Mouse (Mus musculus) bone marrow, adult 2 months (tissue): ENCODE measurements at regions not wholly inside any gene's neighbourhood (a gene's known extent, or its start where the extent isn't known, plus 50 kb on each side); places are given as distances from the start of the nearest gene placed in this dataset.

Source experiments
- H3K27ac ChIP-seq: fragments of 200-500 bp; 2 replicates; pipeline ENCODE4 v1.5.1; 2012; ENCODE audit warnings: low read depth, mild to moderate bottlenecking, control low read depth, inconsistent platforms, low read length; ENCODE audit not compliant: control insufficient read depth, poor library complexity, insufficient read depth
- H3K4me1 ChIP-seq: fragments of 200-500 bp; 2 replicates; pipeline ENCODE4 v1.6.1; 2011; ENCODE audit warnings: low read length; ENCODE audit not compliant: control insufficient read depth, insufficient read depth
- H3K4me3 ChIP-seq: fragments of 200-500 bp; replicated peaks from 2 replicates; pipeline ENCODE3; 2011; ENCODE audit warnings: mild to moderate bottlenecking, low read depth, low read length, control low read depth; ENCODE audit not compliant: control insufficient read depth
- CTCF ChIP-seq: fragments of 200-500 bp; IDR thresholded peaks from 2 replicates; pipeline ENCODE4 v1.5.1; 2011; ENCODE audit warnings: low read length, control low read depth; ENCODE audit not compliant: control insufficient read depth, insufficient read depth
- POLR2A ChIP-seq: fragments of 200-500 bp; IDR thresholded peaks from 2 replicates; pipeline ENCODE4 v1.6.1; 2011; ENCODE audit warnings: low read depth, mild to moderate bottlenecking, control low read depth, low read length, borderline replicate concordance; ENCODE audit not compliant: control insufficient read depth
- WGBS: fragments of 180-500 bp; shearing (Covaris S2); methylation state at CpG from one replicate; pipeline ENCODE4 v1.1.7; 2018; 5-methylcytosine and 5-hydroxymethylcytosine counted together

GRCm38 (mm10) chr3:103445852-103446251 lies 129.2 kb upstream of the Syt6 start:
- TF ChIP-seq CTCF (no peak), POLR2A (no peak)
- no peak overlapping the region for H3K4me3 ChIP-seq
- H3K27ac ChIP-seq = no peak overlapping the region
- no peaks in the 10 kb centered on the region for H3K4me1 ChIP-seq
- WGBS = 85% methylated on average over 8 of the region's 8 CpGs

GRCm38 (mm10) chr3:103449851-103450250 lies 125.2 kb upstream of the Syt6 start:
- H3K4me1 ChIP-seq = no peaks in the 10 kb centered on the region
- no peak overlapping the region for H3K27ac ChIP-seq
- no peak overlapping the region for H3K4me3 ChIP-seq
- 79% methylated on average over 7 of the region's 7 CpGs for WGBS
- TF ChIP-seq CTCF (no peak), POLR2A (no peak)

- Histone ChIP-seq H3K4me1 (no peaks in the 10 kb centered on the region), H3K4me3 (no peak overlapping the region), H3K27ac (no peak overlapping the region)
- 82% methylated on average over 3 of the region's 3 CpGs for WGBS
- TF ChIP-seq CTCF = no peak
- TF ChIP-seq POLR2A = no peak
Observed at GRCm38 (mm10) chr3:103451971-103452370, 123.1 kb upstream of the Syt6 start.

GRCm38 (mm10) chr3:103463760-103464159 lies 111.3 kb upstream of the Syt6 start:
- TF ChIP-seq CTCF (no peak), POLR2A (no peak)
- no peaks in the 10 kb centered on the region for H3K4me1 ChIP-seq
- no peak overlapping the region for H3K27ac ChIP-seq
- 49% methylated on average over 4 of the region's 4 CpGs for WGBS
- H3K4me3 ChIP-seq = no peak overlapping the region

GRCm38 (mm10) chr3:103464181-103464580 lies 110.8 kb upstream of the Syt6 start:
- Histone ChIP-seq H3K27ac (no peak overlapping the region), H3K4me1 (no peaks in the 10 kb centered on the region), H3K4me3 (no peak overlapping the region)
- TF ChIP-seq POLR2A (no peak), CTCF (no peak)
- 55% methylated on average over 5 of the region's 5 CpGs for WGBS

- Histone ChIP-seq H3K27ac (no peak overlapping the region), H3K4me3 (no peak overlapping the region), H3K4me1 (no peaks in the 10 kb centered on the region)
- TF ChIP-seq CTCF (no peak), POLR2A (no peak)
- 64% methylated on average over 4 of the region's 4 CpGs for WGBS
Observed at GRCm38 (mm10) chr3:103464729-103465128, 110.3 kb upstream of the Syt6 start.

- 81% methylated on average over 7 of the region's 7 CpGs for WGBS
- no peak overlapping the region for H3K27ac ChIP-seq
- TF ChIP-seq POLR2A = no peak
- H3K4me1 ChIP-seq = no peaks in the 10 kb centered on the region
- H3K4me3 ChIP-seq = no peak overlapping the region
Observed at GRCm38 (mm10) chr3:103465132-103465690, 109.8 kb upstream of the Syt6 start.

- TF ChIP-seq CTCF (no peak), POLR2A (no peak)
- Histone ChIP-seq H3K27ac (no peak overlapping the region), H3K4me1 (no peaks in the 10 kb centered on the region), H3K4me3 (no peak overlapping the region)
- WGBS = 68% methylated on average over 2 of the region's 2 CpGs
Observed at GRCm38 (mm10) chr3:103465948-103466347, 109.1 kb upstream of the Syt6 start.
